Mouse (Mus musculus) heart, embryonic 14.5 days (tissue): ENCODE measurements around the gene Urgcp. TPM values are rescaled to one million over a fixed set of nuclear protein-coding genes. Genes with fewer than 3 reads are reported as not detected.

ENCODE experiments used
- ATAC-seq: fragments of 200-750 bp; cut with Nextera tagmentation; 2 replicates; pipeline ENCODE4 v1.8.0; 2017; ENCODE audit warnings: low read depth, moderate TSS enrichment; ENCODE audit not compliant: insufficient number of reproducible peaks, insufficient read depth, low FRiP score
- H3K27ac ChIP-seq, 2 experiments: fragments of 200-500 bp in 1 of 2; fragments of 300-500 bp in 1 of 2; sonication (generic) in 1 of 2; replicated peaks in 1 of 2; 2 replicates each; pipeline ENCODE4 v1.5.1; 2012 to 2014; ENCODE audit warnings: low read depth in 2 of 2, low read length in 2 of 2, control low read depth in 1 of 2, mild to moderate bottlenecking in 1 of 2, mixed read lengths in 1 of 2; ENCODE audit not compliant: control insufficient read depth in 1 of 2, insufficient read depth in 1 of 2
- H3K27me3 ChIP-seq: fragments of 300-500 bp; sonication (generic); 2 replicates; pipeline ENCODE4 v1.6.1; 2014; ENCODE audit warnings: mild to moderate bottlenecking, low read length, control low read depth; ENCODE audit not compliant: control insufficient read depth, insufficient read depth
- H3K36me3 ChIP-seq: fragments of 300-500 bp; sonication (generic); 2 replicates; pipeline ENCODE4 v1.6.1; 2014; ENCODE audit warnings: mild to moderate bottlenecking, control low read depth, low read length, mixed read lengths; ENCODE audit not compliant: control insufficient read depth, insufficient read depth
- H3K4me1 ChIP-seq, 2 experiments: fragments of 200-500 bp in 1 of 2; fragments of 300-500 bp in 1 of 2; sonication (generic) in 1 of 2; 2 replicates each; pipeline ENCODE4 v1.6.1; 2012 to 2014; ENCODE audit warnings: low read length in 2 of 2, control low read depth in 1 of 2, mixed read lengths in 1 of 2; ENCODE audit not compliant: control insufficient read depth in 2 of 2, insufficient read depth in 2 of 2
- H3K4me2 ChIP-seq: fragments of 300-500 bp; sonication (generic); 2 replicates; pipeline ENCODE4 v1.6.1; 2014; ENCODE audit warnings: mild to moderate bottlenecking, low read length
- H3K4me3 ChIP-seq, 2 experiments: fragments of 200-500 bp in 1 of 2; fragments of 300-500 bp in 1 of 2; sonication (generic) in 1 of 2; 2 replicates each; pipeline ENCODE4 v1.5.1; 2012 to 2014; ENCODE audit warnings: low read length in 2 of 2, mild to moderate bottlenecking in 2 of 2, control low read depth in 1 of 2, low read depth in 1 of 2, moderate library complexity in 1 of 2; ENCODE audit not compliant: control insufficient read depth in 1 of 2, insufficient read depth in 1 of 2
- H3K9ac ChIP-seq: fragments of 300-500 bp; sonication (generic); 2 replicates; pipeline ENCODE4 v1.6.1; 2014; ENCODE audit warnings: mild to moderate bottlenecking, low read length
- H3K9me3 ChIP-seq: fragments of 300-500 bp; sonication (generic); 2 replicates; pipeline ENCODE4 v1.6.1; 2016; ENCODE audit warnings: low read length, control low read depth; ENCODE audit not compliant: control insufficient read depth
- WGBS: fragments of 180-500 bp; shearing (Covaris S2); extraction: QIAGEN DNeasy Blood & Tissue Kit; methylation state at CpG from one replicate; pipeline ENCODE4 v1.1.7; 2014; 5-methylcytosine and 5-hydroxymethylcytosine counted together
- polyA plus RNA-seq: library from polyadenylated mRNA; unstranded; fragments of >200 nt; fragmentation: Nextera tagmentation; extraction: Ambion mirVana; gene quantifications from 2 replicates; pipeline ENCODE4 v1.2.1, GENCODE M21; 2014

Gene Urgcp
- polyA plus RNA-seq, 1 experiment from 2014 or later: 19.9 TPM

GRCm38 (mm10) chr11:5701300-5701699 is 60.9 kb downstream of the Urgcp start:
- ATAC-seq: no peak
- Histone ChIP-seq H3K4me2 (no peak overlapping the region), H3K36me3 (peaks cover 28% of the 10 kb centered on the region), H3K27ac (no peak overlapping the region), H3K4me3 (no peak overlapping the region), H3K4me1 (peaks cover 4 to 7% of the 10 kb centered on the region in 2 experiments), H3K27me3 (no peaks in the 10 kb centered on the region), H3K9ac (no peak overlapping the region), H3K9me3 (no peaks in the 10 kb centered on the region)
- WGBS: 84% methylated on average over 2 of the region's 2 CpGs

DNA sequence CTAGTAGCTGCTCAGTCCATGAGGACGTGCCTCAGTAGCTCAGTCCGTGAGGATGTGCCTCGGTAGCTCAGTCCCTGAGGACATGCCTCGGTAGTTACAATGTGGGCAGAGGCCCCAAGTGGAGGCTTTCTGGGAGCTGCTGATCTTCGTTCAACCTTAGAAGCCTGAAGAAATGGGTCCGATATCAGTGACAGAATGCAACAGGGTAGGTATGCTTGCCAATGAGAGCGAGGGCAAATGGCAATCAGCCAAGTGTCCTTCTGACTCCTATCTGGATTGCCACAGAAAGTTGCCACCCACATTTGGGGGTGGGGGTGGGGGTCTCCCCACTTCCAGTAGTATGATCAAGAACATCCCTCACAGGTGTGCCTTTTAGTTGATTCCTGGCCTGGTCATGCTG is 61.4 kb downstream of the Urgcp start:
- H3K36me3 ChIP-seq: peaks cover 25% of the 10 kb centered on the region
- H3K4me2 ChIP-seq: no peak overlapping the region
- ATAC-seq: no peak
- H3K4me1 ChIP-seq: peaks cover 0 to 3% of the 10 kb centered on the region in 2 experiments; a peak in 2 of 4 replicates
- 80% methylated on average over 7 of the region's 7 CpGs for WGBS
- no peak overlapping the region for H3K9ac ChIP-seq
- H3K27ac ChIP-seq: no peak overlapping the region
- no peaks in the 10 kb centered on the region for H3K9me3 ChIP-seq
- H3K4me3 ChIP-seq: no peak overlapping the region
- H3K27me3 ChIP-seq: no peaks in the 10 kb centered on the region

DNA sequence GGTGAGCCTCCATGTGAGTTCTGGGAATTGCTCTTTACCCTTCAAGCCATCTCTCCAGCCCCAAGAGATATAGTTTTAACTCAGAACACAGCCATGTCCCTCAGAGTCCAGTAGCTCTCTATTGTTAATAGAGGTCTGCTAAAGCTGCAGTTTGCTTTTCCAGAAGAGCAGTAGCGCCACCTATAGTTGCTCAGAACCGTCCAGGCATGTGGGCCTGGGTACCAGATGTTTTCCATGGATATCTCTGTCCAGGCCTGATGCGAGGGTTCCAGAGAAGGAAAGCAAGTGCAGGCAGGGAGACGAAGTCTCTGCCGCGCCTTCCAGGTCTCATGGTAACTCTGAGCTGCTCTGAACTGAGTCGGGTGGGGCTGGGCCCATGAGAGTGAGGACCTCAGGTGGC is 70.4 kb downstream of the Urgcp start:
- no peak for ATAC-seq
- no peak overlapping the region for H3K4me2 ChIP-seq

DNA sequence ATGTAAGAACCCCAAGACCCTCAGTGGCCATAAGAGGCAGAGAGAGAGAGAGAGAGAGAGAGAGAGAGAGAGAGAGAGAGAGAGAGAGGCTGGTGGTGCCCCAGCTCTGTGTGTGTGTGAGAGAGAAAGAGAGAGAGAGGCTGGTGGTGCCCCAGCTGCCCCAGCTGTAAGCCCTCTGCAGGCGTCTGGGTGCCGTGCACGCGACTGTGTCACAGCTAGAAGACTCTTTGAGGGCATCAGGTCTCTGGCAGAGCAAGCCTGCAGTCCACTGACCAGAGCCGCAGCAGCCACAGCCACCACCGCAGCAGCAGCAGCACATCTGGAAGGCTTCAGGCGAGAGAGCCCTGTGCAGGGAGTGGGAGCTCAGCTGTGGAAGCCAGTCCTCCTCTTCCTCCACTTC is 77.9 kb downstream of the Urgcp start:
- no peaks in the 10 kb centered on the region for H3K9me3 ChIP-seq
- no peak for ATAC-seq
- WGBS: 22% methylated on average over 7 of the region's 7 CpGs
- H3K4me3 ChIP-seq: no peak overlapping the region
- no peak overlapping the region for H3K27ac ChIP-seq
- H3K36me3 ChIP-seq: no peaks in the 10 kb centered on the region
- no peaks in the 10 kb centered on the region for H3K4me1 ChIP-seq
- no peak overlapping the region for H3K9ac ChIP-seq
- H3K4me2 ChIP-seq: no peak overlapping the region
- no peaks in the 10 kb centered on the region for H3K27me3 ChIP-seq

More for the DNA sequence above, 70.4 kb downstream of the Urgcp start:
- H3K36me3 ChIP-seq: no peaks in the 10 kb centered on the region
- no peak overlapping the region for H3K27ac ChIP-seq
- no peaks in the 10 kb centered on the region for H3K9me3 ChIP-seq
- no peak overlapping the region for H3K4me3 ChIP-seq
- no peaks in the 10 kb centered on the region for H3K27me3 ChIP-seq
- no peak overlapping the region for H3K9ac ChIP-seq
- no peaks in the 10 kb centered on the region for H3K4me1 ChIP-seq
- WGBS: 19% methylated on average over 7 of the region's 7 CpGs

- Histone ChIP-seq H3K9ac (no peak overlapping the region), H3K27ac (no peak overlapping the region), H3K4me1 (no peaks in the 10 kb centered on the region), H3K4me3 (no peak overlapping the region), H3K36me3 (no peaks in the 10 kb centered on the region), H3K27me3 (no peaks in the 10 kb centered on the region), H3K4me2 (no peak overlapping the region), H3K9me3 (no peaks in the 10 kb centered on the region)
- 50% methylated on average over 6 of the region's 6 CpGs for WGBS
- no peak for ATAC-seq
Measured at GRCm38 (mm10) chr11:5682541-5682940, 79.6 kb downstream of the Urgcp start.

Other genes starting within 250 kb of the Urgcp start
- gene Xbp1, start 241.7 kb downstream of the Urgcp start, polyA plus RNA-seq: 114 and 121 TPM in 2 replicates
- 12.5 and 12.6 TPM in 2 replicates for gene Ccdc117, start 220.2 kb downstream of the Urgcp start, polyA plus RNA-seq
- not detected in 2 replicates for gene Ankrd36, start 192.7 kb downstream of the Urgcp start, polyA plus RNA-seq
- gene Mrps24, start 46.7 kb downstream of the Urgcp start, polyA plus RNA-seq: 219 and 235 TPM in 2 replicates
- 65.6 and 71.2 TPM in 2 replicates for gene Dbnl, start 26.1 kb upstream of the Urgcp start, polyA plus RNA-seq
- 1,077 and 1,126 TPM in 2 replicates for gene Pgam2, start 41.4 kb upstream of the Urgcp start, polyA plus RNA-seq
- gene Polm, start 75.6 kb upstream of the Urgcp start, polyA plus RNA-seq: 5.6 and 7.0 TPM in 2 replicates
- 25.0 and 32.8 TPM in 2 replicates for gene Aebp1, start 99.6 kb upstream of the Urgcp start, polyA plus RNA-seq
- gene Pold2, start 115.9 kb upstream of the Urgcp start, polyA plus RNA-seq: 77.0 and 86.2 TPM in 2 replicates
- gene Myl7, start 136.4 kb upstream of the Urgcp start, polyA plus RNA-seq: 5,314 and 7,420 TPM in 2 replicates
- gene Gck, start 187.7 kb upstream of the Urgcp start, polyA plus RNA-seq: 0.39 and 0.65 TPM in 2 replicates
- gene Ykt6, start 193.3 kb upstream of the Urgcp start, polyA plus RNA-seq: 17.8 and 19.1 TPM in 2 replicates